Mouse (Mus musculus): Measurements from ENCODE around the gene Mctp1. TPM values are rescaled to one million over a fixed set of nuclear protein-coding genes. Genes with fewer than 3 reads are reported as not detected.

The Mctp1 gene
- polyA plus RNA-seq, 1 experiment = not detected

DNA sequence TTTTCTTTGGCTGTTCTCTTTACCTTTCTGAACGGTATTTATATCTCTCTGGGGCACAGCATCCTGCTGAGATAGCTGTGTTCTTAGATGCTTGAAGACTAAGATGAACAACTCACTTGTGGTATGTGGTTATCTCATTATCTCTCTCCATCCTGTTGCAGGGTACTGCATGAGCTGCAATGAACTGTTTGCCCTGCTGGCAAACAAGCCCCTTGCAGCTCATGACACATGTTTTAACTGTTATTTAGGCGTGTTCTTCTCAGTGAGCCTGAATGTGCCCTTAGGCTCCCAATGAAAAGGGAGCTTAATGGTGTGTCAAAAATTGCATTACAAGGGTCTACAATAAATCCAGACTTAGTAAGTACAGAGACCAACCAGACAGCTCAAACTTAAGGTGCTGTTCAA, 473.7 kb downstream of the Mctp1 start:
- Histone ChIP-seq H3K27me3 (ENCODE audit: control insufficient read depth, insufficient read depth, low read length, poor library complexity, severe bottlenecking) (no peaks in the 10 kb centered on the region), H3K36me3 (ENCODE audit: control insufficient read depth, insufficient read depth, low read length, poor library complexity, severe bottlenecking) (no peaks in the 10 kb centered on the region), H3K27ac (ENCODE audit: insufficient read depth, low read length) (no peak overlapping the region), H3K9me3 (replicated peaks; ENCODE audit: control insufficient read depth, insufficient read depth, low read length, poor library complexity, severe bottlenecking) (no peaks in the 10 kb centered on the region), H3K4me3 (ENCODE audit: low read depth, low read length) (no peak overlapping the region), H3K9ac (ENCODE audit: low read depth, poor library complexity, severe bottlenecking) (no peak overlapping the region), H3K4me1 (ENCODE audit: control insufficient read depth, insufficient read depth, low read length) (no peaks in the 10 kb centered on the region)
- no peak for TF ChIP-seq POLR2A (IDR thresholded peaks at IDR 0.05; ENCODE audit: insufficient read depth, low read length)
- TF ChIP-seq EP300 (IDR thresholded peaks at IDR 0.05; ENCODE audit: insufficient read depth, low read depth, low read length) = no peak

- Histone ChIP-seq H3K27me3 (ENCODE audit: control insufficient read depth, insufficient read depth, low read length, poor library complexity, severe bottlenecking) (no peaks in the 10 kb centered on the region), H3K4me3 (ENCODE audit: low read depth, low read length) (no peak overlapping the region), H3K9me3 (replicated peaks; ENCODE audit: control insufficient read depth, insufficient read depth, low read length, poor library complexity, severe bottlenecking) (0 out of 2 replicates have a peak, but pooled peaks cover 2% of the 10 kb centered on the region), H3K27ac (ENCODE audit: insufficient read depth, low read length) (no peak overlapping the region), H3K9ac (ENCODE audit: low read depth, poor library complexity, severe bottlenecking) (no peak overlapping the region), H3K4me1 (ENCODE audit: control insufficient read depth, insufficient read depth, low read length) (no peaks in the 10 kb centered on the region), H3K36me3 (ENCODE audit: control insufficient read depth, insufficient read depth, low read length, poor library complexity, severe bottlenecking) (no peaks in the 10 kb centered on the region)
- TF ChIP-seq CTCF (IDR thresholded peaks at IDR 0.05; ENCODE audit: low read depth, low read length) = no peak
- TF ChIP-seq POLR2A (IDR thresholded peaks at IDR 0.05; ENCODE audit: insufficient read depth, low read length) = no peak
- no peak for TF ChIP-seq EP300 (IDR thresholded peaks at IDR 0.05; ENCODE audit: insufficient read depth, low read depth, low read length)
Observed at GRCm38 (mm10) chr13:76870291-76870690, 486.0 kb downstream of the Mctp1 start.

- Histone ChIP-seq H3K27ac (ENCODE audit: insufficient read depth, low read length) (no peak overlapping the region), H3K4me1 (ENCODE audit: control insufficient read depth, insufficient read depth, low read length) (no peaks in the 10 kb centered on the region), H3K27me3 (ENCODE audit: control insufficient read depth, insufficient read depth, low read length, poor library complexity, severe bottlenecking) (no peaks in the 10 kb centered on the region), H3K9ac (ENCODE audit: low read depth, poor library complexity, severe bottlenecking) (no peak overlapping the region), H3K9me3 (replicated peaks; ENCODE audit: control insufficient read depth, insufficient read depth, low read length, poor library complexity, severe bottlenecking) (no peaks in the 10 kb centered on the region), H3K4me3 (ENCODE audit: low read depth, low read length) (no peak overlapping the region), H3K36me3 (ENCODE audit: control insufficient read depth, insufficient read depth, low read length, poor library complexity, severe bottlenecking) (no peaks in the 10 kb centered on the region)
- TF ChIP-seq CTCF (IDR thresholded peaks at IDR 0.05; ENCODE audit: low read depth, low read length) (no peak), EP300 (IDR thresholded peaks at IDR 0.05; ENCODE audit: insufficient read depth, low read depth, low read length) (no peak), POLR2A (IDR thresholded peaks at IDR 0.05; ENCODE audit: insufficient read depth, low read length) (no peak)
Observed at GRCm38 (mm10) chr13:76877887-76878763, 493.8 kb downstream of the Mctp1 start.

DNA sequence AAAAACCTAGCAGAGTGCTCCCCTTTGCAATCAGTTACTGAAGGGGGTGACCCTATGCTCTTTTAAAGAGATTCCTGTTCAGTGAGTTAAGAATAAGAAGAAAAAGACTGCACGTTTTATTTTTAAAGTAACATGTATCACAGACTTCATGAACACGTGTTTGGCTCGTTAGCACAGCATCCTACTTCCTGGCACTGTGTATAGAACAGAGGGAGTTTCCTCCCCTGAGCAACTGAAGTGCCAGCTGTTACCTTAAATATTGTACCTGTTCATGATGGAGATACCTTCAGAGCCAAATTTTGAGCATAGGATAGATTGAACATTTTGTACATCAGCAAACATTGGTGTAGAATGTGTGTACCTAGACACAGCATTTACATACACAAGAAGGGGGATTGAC, 494.7 kb downstream of the Mctp1 start:
- no peak overlapping the region for H3K4me3 ChIP-seq (ENCODE audit: low read depth, low read length)
- no peak overlapping the region for H3K9ac ChIP-seq (ENCODE audit: low read depth, poor library complexity, severe bottlenecking)
- no peaks in the 10 kb centered on the region for H3K36me3 ChIP-seq (ENCODE audit: control insufficient read depth, insufficient read depth, low read length, poor library complexity, severe bottlenecking)
- no peaks in the 10 kb centered on the region for H3K9me3 ChIP-seq (replicated peaks; ENCODE audit: control insufficient read depth, insufficient read depth, low read length, poor library complexity, severe bottlenecking)
- TF ChIP-seq CTCF (IDR thresholded peaks at IDR 0.05; ENCODE audit: low read depth, low read length) = no peak
- TF ChIP-seq POLR2A (IDR thresholded peaks at IDR 0.05; ENCODE audit: insufficient read depth, low read length) = no peak
- no peak for TF ChIP-seq EP300 (IDR thresholded peaks at IDR 0.05; ENCODE audit: insufficient read depth, low read depth, low read length)
- no peaks in the 10 kb centered on the region for H3K4me1 ChIP-seq (ENCODE audit: control insufficient read depth, insufficient read depth, low read length)
- no peaks in the 10 kb centered on the region for H3K27me3 ChIP-seq (ENCODE audit: control insufficient read depth, insufficient read depth, low read length, poor library complexity, severe bottlenecking)
- H3K27ac ChIP-seq (ENCODE audit: insufficient read depth, low read length) = no peak overlapping the region

DNA sequence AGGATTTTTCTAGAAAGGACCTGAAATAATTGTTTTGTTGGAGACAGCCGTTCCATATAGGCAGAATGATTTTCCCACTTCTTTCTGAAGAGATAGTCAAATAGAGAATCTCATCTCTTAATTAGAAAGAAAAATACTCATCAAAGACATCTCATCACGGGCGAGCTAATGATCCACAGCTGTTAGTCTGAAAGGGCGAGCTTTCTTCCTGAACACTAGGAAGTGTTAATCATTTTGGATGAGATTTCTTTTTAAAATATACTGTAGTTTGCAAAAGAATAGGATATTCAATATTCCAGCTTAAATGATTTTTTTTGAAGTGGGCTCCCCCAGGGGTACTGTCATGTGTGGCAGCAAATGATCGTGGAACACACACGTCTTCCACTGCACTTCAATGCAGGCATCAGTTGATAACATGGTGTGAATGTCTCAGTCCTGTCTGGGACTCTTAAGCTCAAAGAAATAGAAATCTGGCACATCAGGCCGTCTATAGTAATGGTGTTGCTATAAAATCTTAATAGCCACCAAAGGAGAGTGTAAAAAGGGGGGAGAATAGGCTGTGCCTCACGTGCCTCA, 500.3 kb downstream of the Mctp1 start:
- no peak overlapping the region for H3K9ac ChIP-seq (ENCODE audit: low read depth, poor library complexity, severe bottlenecking)
- TF ChIP-seq POLR2A (IDR thresholded peaks at IDR 0.05; ENCODE audit: insufficient read depth, low read length) (no peak), CTCF (IDR thresholded peaks at IDR 0.05; ENCODE audit: low read depth, low read length) (no peak), EP300 (IDR thresholded peaks at IDR 0.05; ENCODE audit: insufficient read depth, low read depth, low read length) (no peak)
- no peak overlapping the region for H3K4me3 ChIP-seq (ENCODE audit: low read depth, low read length)
- H3K36me3 ChIP-seq (ENCODE audit: control insufficient read depth, insufficient read depth, low read length, poor library complexity, severe bottlenecking) = no peaks in the 10 kb centered on the region
- no peaks in the 10 kb centered on the region for H3K27me3 ChIP-seq (ENCODE audit: control insufficient read depth, insufficient read depth, low read length, poor library complexity, severe bottlenecking)
- no peaks in the 10 kb centered on the region for H3K4me1 ChIP-seq (ENCODE audit: control insufficient read depth, insufficient read depth, low read length)
- H3K27ac ChIP-seq (ENCODE audit: insufficient read depth, low read length) = no peak overlapping the region
- no peaks in the 10 kb centered on the region for H3K9me3 ChIP-seq (replicated peaks; ENCODE audit: control insufficient read depth, insufficient read depth, low read length, poor library complexity, severe bottlenecking)

DNA sequence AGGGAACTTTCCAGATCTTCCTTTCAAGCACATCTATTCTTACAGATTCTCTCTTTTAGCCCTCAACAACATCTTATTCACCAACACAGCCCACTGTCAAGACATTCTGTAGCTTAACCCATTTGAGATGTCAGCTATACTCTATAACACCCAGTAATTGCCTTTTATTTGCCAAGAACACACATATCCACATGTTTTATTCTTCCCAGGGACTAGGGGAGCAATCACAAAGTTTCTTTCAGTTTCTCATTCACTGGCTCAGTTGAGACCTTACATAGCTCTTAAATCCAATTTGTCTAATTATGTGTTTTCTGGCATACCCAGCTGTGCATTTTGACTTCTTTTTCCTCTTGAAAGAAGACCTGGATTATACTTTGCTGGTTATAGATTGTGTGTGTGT, 508.7 kb downstream of the Mctp1 start:
- no peak overlapping the region for H3K4me3 ChIP-seq (ENCODE audit: low read depth, low read length)
- H3K9ac ChIP-seq (ENCODE audit: low read depth, poor library complexity, severe bottlenecking) = no peak overlapping the region
- no peaks in the 10 kb centered on the region for H3K36me3 ChIP-seq (ENCODE audit: control insufficient read depth, insufficient read depth, low read length, poor library complexity, severe bottlenecking)
- no peaks in the 10 kb centered on the region for H3K27me3 ChIP-seq (ENCODE audit: control insufficient read depth, insufficient read depth, low read length, poor library complexity, severe bottlenecking)
- H3K9me3 ChIP-seq (replicated peaks; ENCODE audit: control insufficient read depth, insufficient read depth, low read length, poor library complexity, severe bottlenecking) = no peaks in the 10 kb centered on the region
- H3K27ac ChIP-seq (ENCODE audit: insufficient read depth, low read length) = no peak overlapping the region
- no peaks in the 10 kb centered on the region for H3K4me1 ChIP-seq (ENCODE audit: control insufficient read depth, insufficient read depth, low read length)
- no peak for TF ChIP-seq POLR2A (IDR thresholded peaks at IDR 0.05; ENCODE audit: insufficient read depth, low read length)
- no peak for TF ChIP-seq CTCF (IDR thresholded peaks at IDR 0.05; ENCODE audit: low read depth, low read length)
- no peak for TF ChIP-seq EP300 (IDR thresholded peaks at IDR 0.05; ENCODE audit: insufficient read depth, low read depth, low read length)
